Mouse (Mus musculus): ENCODE data around the gene Igdcc4.

The Igdcc4 gene

DNA sequence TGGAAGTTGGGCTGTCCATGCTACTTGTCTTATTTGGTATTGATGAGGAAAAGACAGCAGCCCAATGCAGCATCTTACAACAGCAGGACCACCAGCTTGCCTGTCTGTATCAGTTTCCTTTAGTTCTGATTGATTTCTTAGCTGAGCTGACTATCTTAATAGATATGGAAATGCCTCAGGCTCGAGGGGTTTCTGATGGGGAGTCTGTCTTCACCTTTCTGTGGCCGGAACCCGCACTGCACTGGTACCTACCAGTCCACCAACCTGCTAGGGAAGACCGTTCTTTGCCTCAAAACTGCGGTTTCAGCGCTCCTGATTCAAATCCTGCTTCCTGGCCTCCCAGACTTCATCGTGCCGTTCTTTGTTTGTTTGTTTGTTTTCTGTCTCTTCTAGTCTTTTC, 60.6 kb downstream of the Igdcc4 start:
- DNase-seq, result no peak

DNA sequence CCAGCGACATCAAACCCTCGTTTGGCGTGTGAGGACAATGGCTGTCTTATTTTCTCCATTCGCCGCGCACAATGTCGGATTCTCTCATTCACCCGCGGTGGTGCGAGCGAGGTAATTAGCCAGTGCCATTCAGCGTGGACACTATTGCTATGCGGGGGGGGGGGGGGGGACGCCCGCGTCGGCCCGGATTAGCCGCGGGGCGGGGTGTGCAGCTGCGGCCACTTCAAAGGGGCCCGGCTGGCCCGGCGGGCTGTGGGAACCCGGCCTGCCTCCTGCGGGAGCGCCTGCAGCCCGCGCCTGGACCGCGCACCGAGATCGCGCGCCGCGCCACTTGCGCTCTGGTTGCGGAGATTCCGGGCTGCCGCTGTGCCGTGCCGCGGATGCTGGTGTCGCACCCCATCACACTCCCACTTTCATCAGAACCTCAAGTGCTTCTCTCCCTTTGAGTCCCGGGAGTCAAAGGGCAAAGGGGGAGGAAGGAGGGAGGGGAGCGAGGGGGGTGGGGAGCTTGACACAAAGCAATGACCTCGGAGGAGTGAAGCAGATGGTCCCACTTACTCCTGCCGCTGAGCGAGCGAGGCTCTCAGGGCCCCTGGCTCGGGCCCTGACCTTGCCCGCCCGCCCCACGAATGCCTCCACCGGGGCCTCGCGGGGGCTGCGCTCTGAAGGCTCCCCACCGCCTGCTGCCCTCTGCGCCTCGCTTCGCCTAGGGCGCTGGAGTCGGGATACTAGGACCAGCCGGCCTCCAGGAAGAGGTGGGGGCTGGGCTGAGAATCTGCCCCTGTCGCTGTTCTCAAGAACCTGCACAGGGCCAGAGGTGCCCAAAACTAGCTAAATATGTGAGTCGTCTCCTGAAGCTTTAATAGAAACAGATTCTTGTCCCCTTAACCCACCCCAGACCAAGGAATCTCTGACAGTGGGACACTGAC, 61.7 kb downstream of the Igdcc4 start:
- peak in 1 of 2 experiments; percentile 34 for DNase-seq

DNA sequence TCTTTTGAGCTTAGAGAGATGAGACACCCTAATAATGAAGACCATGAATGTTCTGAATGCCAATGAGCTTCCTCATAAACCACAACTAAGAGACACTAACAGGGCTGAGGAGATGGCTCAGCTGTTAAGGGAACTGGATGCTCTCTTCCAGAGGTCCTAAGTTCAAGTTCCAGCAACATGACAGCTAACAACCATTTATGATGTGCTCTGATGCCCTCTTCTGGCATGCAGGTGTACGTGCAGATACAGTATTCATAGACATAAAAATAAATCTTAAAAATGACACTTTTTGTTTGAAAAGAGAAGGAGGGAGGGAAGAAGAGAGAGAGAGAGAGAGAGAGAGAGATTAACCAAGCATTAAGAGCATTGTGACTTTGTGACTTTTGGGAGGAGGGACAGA, 63.6 kb downstream of the Igdcc4 start:
- no peak for DNase-seq

DNA sequence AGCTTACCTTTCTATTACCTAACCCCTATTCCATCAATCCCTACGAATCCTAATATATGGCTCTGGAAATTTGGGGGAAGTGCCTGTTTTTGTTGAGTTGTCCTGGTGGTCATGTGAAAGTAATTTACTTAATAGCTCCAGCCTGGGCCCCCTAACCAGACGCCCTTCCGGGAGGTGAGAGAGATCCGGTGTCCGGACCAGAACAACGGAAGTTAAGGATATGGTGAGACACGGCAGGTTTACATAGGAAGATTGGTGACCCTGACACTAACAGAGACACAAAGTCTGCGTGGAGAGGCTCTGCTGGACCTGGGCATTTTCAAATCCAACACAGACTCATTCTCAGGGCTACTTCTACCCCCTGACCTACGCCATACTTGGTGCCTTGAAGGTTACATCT, 65.1 kb downstream of the Igdcc4 start:
- DNase-seq, result no peak

DNA sequence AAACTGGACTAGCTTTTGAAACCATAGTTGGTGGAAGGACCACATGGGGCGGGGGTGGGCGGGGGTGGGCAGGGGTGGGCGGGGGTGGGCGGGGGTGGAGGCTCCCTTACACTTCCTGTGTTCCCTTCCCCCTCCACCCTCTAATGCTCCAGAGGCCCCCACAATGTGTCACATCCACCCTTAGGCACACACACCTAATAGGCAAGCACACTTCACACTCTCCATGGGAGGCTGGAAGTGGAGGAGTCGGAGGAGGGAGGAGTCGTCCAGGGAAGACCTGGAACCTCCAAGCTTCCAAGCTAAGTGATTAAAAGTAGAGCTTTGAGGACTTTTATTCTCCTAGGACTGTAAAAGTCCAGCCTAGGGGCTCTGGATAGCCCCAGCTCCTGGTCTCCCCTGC, 67.2 kb downstream of the Igdcc4 start:
- DNase-seq, result no peak

DNA sequence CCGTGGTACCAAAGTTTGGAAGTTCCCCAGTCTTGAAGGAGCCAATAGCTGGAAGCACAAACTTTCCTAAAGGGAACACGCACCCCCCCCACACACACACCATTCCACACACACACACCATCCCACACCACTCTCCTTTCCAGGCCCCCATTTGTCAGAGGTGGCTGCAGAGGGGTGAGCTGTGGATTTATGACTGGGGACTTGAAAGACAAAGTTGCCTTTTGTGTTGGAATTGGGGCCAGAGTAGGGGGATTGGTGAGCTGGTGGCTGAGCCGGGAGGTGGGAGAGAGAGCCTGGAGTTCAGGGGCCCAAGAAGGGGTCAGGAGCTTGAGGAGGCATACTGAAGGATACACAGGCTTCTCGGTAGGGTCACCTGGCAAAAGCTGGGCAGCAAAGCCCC, 67.7 kb downstream of the Igdcc4 start:
- DNase-seq, result no peak

DNA sequence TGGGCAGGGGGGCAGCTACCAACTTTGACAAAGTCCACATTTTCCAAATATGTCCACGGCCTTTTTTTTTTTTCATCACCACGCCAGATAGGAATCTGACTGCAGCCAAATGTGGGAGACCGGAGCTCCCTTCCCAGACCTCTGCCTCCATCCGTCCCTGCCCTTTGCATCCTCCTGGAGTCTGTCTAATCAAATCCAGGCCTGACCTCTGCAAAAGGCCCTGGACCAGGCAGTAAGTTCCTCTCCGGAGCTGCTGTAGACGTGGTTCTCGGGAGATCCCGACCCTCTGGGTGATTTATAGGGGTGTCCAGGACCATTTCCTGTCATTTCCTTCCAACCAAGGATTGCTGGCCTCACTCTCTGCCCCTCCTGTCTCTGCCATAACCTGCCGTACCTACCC, 71.4 kb downstream of the Igdcc4 start:
- DNase-seq, result no peak

DNA sequence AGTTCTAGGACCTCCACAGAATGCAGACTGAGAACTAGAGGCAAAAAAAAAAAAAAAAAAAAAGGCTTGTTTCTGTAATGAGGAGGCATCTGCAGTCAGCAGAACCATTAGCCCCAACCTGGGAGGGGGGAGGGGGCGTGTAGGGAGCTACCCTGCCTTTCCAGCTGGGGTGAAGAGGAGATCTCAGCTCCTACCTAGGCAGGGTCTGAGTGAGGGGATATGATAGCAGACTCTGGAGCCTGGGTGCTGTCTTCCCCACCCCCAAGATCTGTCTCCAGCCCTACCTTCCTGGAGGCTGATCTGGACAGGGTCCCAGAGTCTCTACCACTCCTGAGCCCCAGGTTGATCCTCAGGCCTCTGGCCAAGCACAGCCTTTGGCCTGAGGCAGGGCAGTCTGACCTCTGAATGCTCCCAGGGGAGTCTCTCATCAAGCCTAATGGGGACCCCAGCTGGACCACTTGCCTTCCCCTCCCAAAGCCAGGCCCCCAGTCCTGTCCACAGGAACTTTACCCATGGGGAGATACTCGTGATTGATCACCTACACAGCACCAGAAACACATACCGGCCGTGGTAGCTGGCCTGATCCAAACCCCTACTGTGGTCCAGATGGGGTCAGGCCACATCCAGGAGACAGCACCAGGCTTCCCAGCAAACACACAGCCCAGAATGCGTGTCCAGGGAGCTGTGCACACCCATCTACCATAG, 74.1 kb downstream of the Igdcc4 start:
- no peak for DNase-seq

DNA sequence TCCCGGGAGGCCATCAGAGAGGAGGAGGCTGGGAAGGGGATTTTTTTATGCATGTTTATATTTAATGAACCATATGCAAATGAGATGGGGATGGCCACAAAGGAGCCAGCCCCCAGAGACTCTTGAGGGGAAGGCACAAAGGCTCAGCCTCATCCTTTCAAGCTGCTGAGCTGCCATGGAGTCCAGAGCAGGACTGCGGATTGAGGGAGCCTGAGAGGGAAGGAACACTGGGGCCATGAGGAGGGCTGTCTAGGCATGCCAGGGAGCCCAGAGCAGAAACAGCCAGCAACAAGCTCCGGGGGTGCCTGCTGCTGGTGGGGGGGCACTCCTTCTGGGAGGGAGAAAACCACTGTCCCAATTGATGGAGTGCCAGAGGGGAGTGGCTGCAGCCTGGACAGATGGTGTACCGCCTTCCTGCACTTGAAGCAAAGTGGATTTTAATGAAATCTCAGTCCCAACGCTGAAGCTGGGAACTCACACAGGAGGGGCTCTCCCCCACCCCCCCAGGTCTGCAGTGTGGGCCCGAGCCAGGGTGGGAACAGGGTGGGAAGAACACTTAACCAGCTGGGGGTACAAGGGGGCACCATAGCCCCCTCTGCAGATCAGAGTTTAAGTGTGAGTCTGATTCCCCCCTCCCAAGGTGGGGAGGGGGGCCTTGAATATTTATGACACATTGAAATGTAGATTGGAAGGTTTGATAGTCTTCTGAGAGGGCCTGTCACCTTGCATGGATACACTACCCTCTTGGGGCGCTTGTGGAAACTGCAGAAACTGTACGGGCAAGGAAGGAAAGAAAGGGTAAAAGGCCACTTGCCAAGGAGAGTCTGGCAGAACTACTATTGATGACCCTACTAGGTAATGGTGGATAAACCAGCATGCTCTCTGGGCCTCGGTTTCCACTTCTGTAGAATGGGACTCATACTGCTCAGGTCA, 74.9 kb downstream of the Igdcc4 start:
- DNase-seq, result no peak

DNA sequence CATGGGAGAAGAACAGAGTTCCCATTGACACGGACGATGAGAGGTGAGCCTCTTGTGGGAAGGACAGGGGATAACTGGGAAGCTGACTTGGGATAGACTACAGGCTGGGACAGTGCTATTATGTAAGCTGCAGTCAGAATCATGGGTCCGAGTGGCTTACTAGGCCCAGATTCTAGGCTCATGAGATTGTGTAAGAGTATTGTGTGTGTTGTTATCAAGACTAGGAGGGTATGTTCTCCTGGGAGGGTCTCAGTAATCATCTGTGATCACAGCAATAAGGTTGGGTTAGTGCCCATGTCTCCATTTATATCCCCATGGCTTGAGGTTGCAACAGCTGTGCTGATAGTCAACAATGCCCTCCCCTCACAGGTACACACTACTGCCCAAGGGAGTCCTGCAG, 76.2 kb downstream of the Igdcc4 start:
- DNase-seq, result no peak

DNA sequence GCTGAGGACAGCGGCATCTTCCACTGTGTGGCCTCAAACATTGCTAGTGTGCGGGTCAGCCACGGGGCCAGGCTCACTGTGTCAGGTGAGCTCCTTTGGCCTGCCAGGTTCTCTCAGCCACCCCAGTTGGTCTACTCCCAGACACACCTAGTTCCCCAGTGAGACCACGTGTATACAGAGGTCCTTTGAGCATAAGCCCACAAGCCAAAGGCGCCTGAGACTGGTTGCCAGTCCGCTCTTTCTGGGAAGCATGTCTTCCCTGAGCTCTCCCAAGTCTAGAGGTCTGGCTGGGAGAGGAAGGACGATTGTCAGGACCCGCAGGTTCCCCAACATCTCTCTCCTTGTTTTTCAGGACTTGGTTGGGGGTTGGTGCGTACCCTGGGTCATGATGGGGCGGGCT, 76.6 kb downstream of the Igdcc4 start:
- no peak for DNase-seq

DNA sequence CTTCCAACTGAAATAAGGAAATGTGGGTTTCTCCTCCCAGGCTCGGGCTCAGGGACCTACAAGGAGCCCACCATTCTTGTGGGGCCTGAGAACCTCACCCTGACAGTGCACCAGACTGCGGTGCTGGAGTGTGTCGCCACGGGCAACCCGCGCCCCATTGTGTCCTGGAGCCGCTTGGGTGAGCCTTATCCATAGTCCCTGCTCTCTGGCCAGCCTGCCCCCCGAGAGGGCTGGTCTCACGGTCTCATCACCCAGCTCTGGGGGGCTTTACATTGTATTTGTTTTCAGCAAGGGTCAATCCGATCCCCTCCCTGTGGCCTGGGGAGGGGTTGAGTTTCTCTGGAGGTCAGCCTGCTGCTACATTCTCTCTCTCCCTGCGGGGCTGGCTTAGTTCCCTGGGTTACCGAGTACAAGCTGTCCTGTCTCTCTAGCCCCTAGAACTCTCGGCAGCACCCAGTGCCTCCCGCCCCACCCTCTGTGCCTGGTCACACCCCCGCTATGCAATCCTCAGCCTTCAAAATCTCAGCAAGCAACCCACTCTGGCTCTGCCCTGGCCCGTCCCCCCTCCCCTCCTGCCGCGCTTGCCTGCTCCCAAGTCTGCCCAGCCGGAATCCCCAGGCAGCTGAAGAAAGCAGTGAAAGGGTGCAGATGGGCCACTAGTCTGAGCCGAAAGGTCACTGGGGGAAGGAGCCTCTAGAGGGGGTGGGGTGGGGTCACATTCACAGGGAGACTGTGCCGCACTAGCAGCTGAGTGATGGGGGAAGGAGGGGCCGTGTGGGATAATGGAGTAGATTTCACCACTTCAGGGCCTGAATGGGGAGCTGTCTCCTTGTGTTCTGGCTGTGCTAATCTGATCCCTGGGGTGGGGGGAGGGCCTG, 77.3 kb downstream of the Igdcc4 start:
- peak; percentile 32 to 73 for DNase-seq

DNA sequence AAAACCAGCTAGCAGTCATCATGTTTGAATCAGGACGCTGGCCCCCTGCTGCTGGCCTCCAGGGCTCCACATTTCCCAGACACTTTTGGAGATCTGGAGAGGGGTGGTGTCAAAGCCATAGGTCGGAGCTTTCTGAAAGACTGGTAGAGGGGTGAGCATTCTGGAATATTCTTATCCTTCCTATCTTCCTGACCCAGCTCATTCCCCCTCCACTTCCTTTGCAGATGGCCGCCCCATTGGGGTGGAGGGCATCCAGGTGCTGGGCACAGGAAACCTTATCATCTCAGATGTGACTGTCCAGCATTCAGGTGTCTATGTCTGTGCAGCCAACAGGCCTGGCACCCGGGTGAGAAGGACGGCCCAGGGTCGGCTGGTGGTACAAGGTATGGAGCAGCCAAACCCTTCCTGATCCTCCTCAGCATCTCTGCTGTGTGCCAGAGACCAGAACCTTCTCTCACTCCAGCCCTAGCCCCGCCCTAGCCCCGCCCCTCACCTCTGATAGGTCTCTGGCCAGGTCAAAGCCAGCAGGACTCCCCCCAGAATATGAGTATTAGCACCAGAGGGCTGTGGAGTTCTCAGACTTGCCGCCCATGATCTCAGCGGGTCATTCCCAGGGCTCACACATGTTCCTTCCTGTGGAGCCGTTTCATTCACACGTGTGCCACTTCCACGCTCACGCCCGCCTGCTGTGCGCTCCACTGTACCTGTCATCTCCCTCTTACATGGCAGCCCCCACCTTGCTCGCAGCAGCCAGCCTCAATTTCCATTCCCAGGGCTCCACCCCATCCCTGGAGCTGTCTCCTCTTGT, 78.7 kb downstream of the Igdcc4 start:
- DNase-seq, result no peak

Measured in lung, postnatal 4 days (tissue).